Mouse (Mus musculus): ENCODE results near the gene Rnf8. TPM values are rescaled to one million over a fixed set of nuclear protein-coding genes. Genes with fewer than 3 reads are reported as not detected.

The Rnf8 gene
- total and polyA plus RNA-seq, 3 experiments = 29.3 to 37.3 (median 35.4) TPM

DNA sequence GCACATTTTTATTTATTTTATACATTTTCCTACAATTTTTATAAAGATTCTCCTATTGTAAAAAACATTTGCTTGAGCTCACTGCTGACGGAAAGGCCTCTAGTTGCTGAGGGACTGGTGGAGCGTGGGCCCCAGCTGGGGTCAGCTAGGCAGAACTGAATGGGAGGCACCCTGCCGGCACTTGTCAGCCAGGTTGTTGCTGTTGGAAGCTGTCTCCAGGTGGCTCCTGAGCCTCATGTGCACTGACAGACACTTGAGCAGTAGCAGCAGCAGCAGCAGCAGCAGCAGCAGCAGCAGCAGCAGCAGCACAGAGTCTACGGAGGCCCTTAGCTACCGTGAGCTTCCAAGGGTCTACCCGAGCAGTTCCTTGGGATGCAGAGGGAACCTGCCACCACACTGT lies 72.8 kb downstream of the Rnf8 start:
- H3K27me3 ChIP-seq (ENCODE audit: insufficient read depth, low read length) = no peaks in the 10 kb centered on the region
- peaks cover 5% of the 10 kb centered on the region for H3K9me3 ChIP-seq (replicated peaks)
- peaks cover 86% of the 10 kb centered on the region for H3K36me3 ChIP-seq (replicated peaks)
- DNase-seq (ENCODE audit: low spot score) (peak; percentile 50), ATAC-seq (ENCODE audit: extremely low read depth, insufficient number of reproducible peaks, low FRiP score, poor library complexity, severe bottlenecking) (no peak)
- peaks cover 85% of the 10 kb centered on the region for H3K4me1 ChIP-seq (ENCODE audit: insufficient read depth, low read depth, low read length)
- no peak for TF ChIP-seq TAL1 (conservative IDR thresholded peaks at IDR 0.05; ENCODE audit: low read depth, low read length)
- no peak for TF ChIP-seq GATA1 (IDR thresholded peaks at IDR 0.05; ENCODE audit: borderline replicate concordance, low read length)
- TF ChIP-seq CTCF (IDR thresholded peaks at IDR 0.05; ENCODE audit: low read depth, low read length) = no peak
- no peak for TF ChIP-seq GATA2 (IDR thresholded peaks at IDR 0.05; ENCODE audit: borderline replicate concordance, low read depth, low read length)
- no peak for TF ChIP-seq POLR2AphosphoS5 (IDR thresholded peaks at IDR 0.05; ENCODE audit: insufficient replicate concordance, low read depth, low read length)
- H3K4me3 ChIP-seq (ENCODE audit: low read depth, low read length) = peak overlapping the region; percentile 64; the same call in 1 of the 2 replicates

- Histone ChIP-seq H3K4me1 (ENCODE audit: insufficient read depth, low read depth, low read length) (peaks cover 78% of the 10 kb centered on the region), H3K27me3 (ENCODE audit: insufficient read depth, low read length) (no peaks in the 10 kb centered on the region), H3K9me3 (replicated peaks) (peaks cover 5% of the 10 kb centered on the region), H3K36me3 (replicated peaks) (peaks cover 83% of the 10 kb centered on the region), H3K4me3 (ENCODE audit: low read depth, low read length) (no peak overlapping the region; the same call in 1 of the 2 replicates)
- TF ChIP-seq POLR2AphosphoS5 (IDR thresholded peaks at IDR 0.05; ENCODE audit: insufficient replicate concordance, low read depth, low read length) (no peak), CTCF (IDR thresholded peaks at IDR 0.05; ENCODE audit: low read depth, low read length) (no peak), GATA1 (IDR thresholded peaks at IDR 0.05; ENCODE audit: borderline replicate concordance, low read length) (no peak), TAL1 (conservative IDR thresholded peaks at IDR 0.05; ENCODE audit: low read depth, low read length) (no peak), GATA2 (IDR thresholded peaks at IDR 0.05; ENCODE audit: borderline replicate concordance, low read depth, low read length) (no peak)
- ATAC-seq (ENCODE audit: extremely low read depth, insufficient number of reproducible peaks, low FRiP score, poor library complexity, severe bottlenecking) (no peak), DNase-seq (ENCODE audit: low spot score) (no peak)
These were observed 74.0 kb downstream of the Rnf8 start for GRCm38 (mm10) chr17:29688610-29689009.

- H3K4me1 ChIP-seq (ENCODE audit: insufficient read depth, low read depth, low read length) = peaks cover 68% of the 10 kb centered on the region
- TF ChIP-seq GATA1 (IDR thresholded peaks at IDR 0.05; ENCODE audit: borderline replicate concordance, low read length) (no peak), GATA2 (IDR thresholded peaks at IDR 0.05; ENCODE audit: borderline replicate concordance, low read depth, low read length) (no peak)
These were observed 75.7 kb downstream of the Rnf8 start for GRCm38 (mm10) chr17:29690257-29690656.

GRCm38 (mm10) chr17:29692827-29693226 lies 78.2 kb downstream of the Rnf8 start:
- H3K27me3 ChIP-seq (ENCODE audit: insufficient read depth, low read length) = no peaks in the 10 kb centered on the region
- ATAC-seq (ENCODE audit: extremely low read depth, insufficient number of reproducible peaks, low FRiP score, poor library complexity, severe bottlenecking) (no peak), DNase-seq (ENCODE audit: low spot score) (no peak)
- H3K4me1 ChIP-seq (ENCODE audit: insufficient read depth, low read depth, low read length) = peaks cover 45% of the 10 kb centered on the region
- peaks cover 5% of the 10 kb centered on the region for H3K9me3 ChIP-seq (replicated peaks)
- no peak for TF ChIP-seq GATA1 (IDR thresholded peaks at IDR 0.05; ENCODE audit: borderline replicate concordance, low read length)
- peaks cover 85% of the 10 kb centered on the region for H3K36me3 ChIP-seq (replicated peaks)
- no peak overlapping the region for H3K4me3 ChIP-seq (ENCODE audit: low read depth, low read length)

More at GRCm38 (mm10) chr17:29690257-29690656, 75.7 kb downstream of the Rnf8 start:
- no peak for ATAC-seq (ENCODE audit: extremely low read depth, insufficient number of reproducible peaks, low FRiP score, poor library complexity, severe bottlenecking)
- no peak for DNase-seq (ENCODE audit: low spot score)
- H3K36me3 ChIP-seq (replicated peaks) = peaks cover 83% of the 10 kb centered on the region
- no peak overlapping the region for H3K4me3 ChIP-seq (ENCODE audit: low read depth, low read length)
- no peaks in the 10 kb centered on the region for H3K27me3 ChIP-seq (ENCODE audit: insufficient read depth, low read length)
- peaks cover 5% of the 10 kb centered on the region for H3K9me3 ChIP-seq (replicated peaks)

DNA sequence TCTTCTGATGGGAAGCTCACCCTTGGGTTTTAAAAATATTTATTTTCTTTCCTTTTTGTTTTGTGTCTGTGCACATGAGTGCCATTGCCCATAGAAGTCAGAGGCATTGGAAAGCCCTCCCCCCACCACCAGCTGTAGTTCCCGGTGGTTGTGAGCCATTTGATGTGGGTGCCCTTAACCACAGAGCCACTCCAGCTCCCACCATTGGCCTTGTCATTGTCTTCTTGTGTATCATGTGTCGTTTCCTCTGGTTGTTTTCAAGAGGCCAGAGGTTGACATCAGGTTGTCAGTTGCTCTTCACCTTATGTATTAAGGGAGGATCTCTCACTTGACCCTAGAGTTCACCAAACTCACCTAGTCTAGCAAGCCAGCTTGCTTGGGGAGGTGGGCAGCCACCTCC lies 79.0 kb downstream of the Rnf8 start:
- TF ChIP-seq TAL1 (conservative IDR thresholded peaks at IDR 0.05; ENCODE audit: low read depth, low read length) = no peak
- no peak for TF ChIP-seq POLR2AphosphoS5 (IDR thresholded peaks at IDR 0.05; ENCODE audit: insufficient replicate concordance, low read depth, low read length)
- no peak for TF ChIP-seq GATA2 (IDR thresholded peaks at IDR 0.05; ENCODE audit: borderline replicate concordance, low read depth, low read length)
- no peak for TF ChIP-seq CTCF (IDR thresholded peaks at IDR 0.05; ENCODE audit: low read depth, low read length)
- TF ChIP-seq GATA1 (IDR thresholded peaks at IDR 0.05; ENCODE audit: borderline replicate concordance, low read length) = no peak
- Histone ChIP-seq H3K4me3 (ENCODE audit: low read depth, low read length) (no peak overlapping the region), H3K9me3 (replicated peaks) (peaks cover 3% of the 10 kb centered on the region), H3K27me3 (ENCODE audit: insufficient read depth, low read length) (no peaks in the 10 kb centered on the region), H3K36me3 (replicated peaks) (peaks cover 85% of the 10 kb centered on the region), H3K4me1 (ENCODE audit: insufficient read depth, low read depth, low read length) (peaks cover 42% of the 10 kb centered on the region)
- no peak for ATAC-seq (ENCODE audit: extremely low read depth, insufficient number of reproducible peaks, low FRiP score, poor library complexity, severe bottlenecking)
- DNase-seq (ENCODE audit: low spot score) = no peak

- Histone ChIP-seq H3K9me3 (replicated peaks) (no peaks in the 10 kb centered on the region), H3K4me3 (ENCODE audit: low read depth, low read length) (no peak overlapping the region), H3K4me1 (ENCODE audit: insufficient read depth, low read depth, low read length) (peaks cover 41% of the 10 kb centered on the region), H3K36me3 (replicated peaks) (peaks cover 89% of the 10 kb centered on the region), H3K27me3 (ENCODE audit: insufficient read depth, low read length) (no peaks in the 10 kb centered on the region)
- TF ChIP-seq GATA1 (IDR thresholded peaks at IDR 0.05; ENCODE audit: borderline replicate concordance, low read length) (no peak), POLR2AphosphoS5 (IDR thresholded peaks at IDR 0.05; ENCODE audit: insufficient replicate concordance, low read depth, low read length) (no peak), CTCF (IDR thresholded peaks at IDR 0.05; ENCODE audit: low read depth, low read length) (no peak), GATA2 (IDR thresholded peaks at IDR 0.05; ENCODE audit: borderline replicate concordance, low read depth, low read length) (no peak), TAL1 (conservative IDR thresholded peaks at IDR 0.05; ENCODE audit: low read depth, low read length) (no peak)
- ATAC-seq (ENCODE audit: extremely low read depth, insufficient number of reproducible peaks, low FRiP score, poor library complexity, severe bottlenecking) (no peak), DNase-seq (ENCODE audit: low spot score) (no peak)
These were observed 79.9 kb downstream of the Rnf8 start for GRCm38 (mm10) chr17:29694516-29694915.

Other genes starting within 250 kb of the Rnf8 start
- gene Pim1, start 124.0 kb upstream of the Rnf8 start, total RNA-seq (2014; fragmentation: Nextera tagmentation) = 151 and 167 TPM in 2 replicates
- gene Pim1, start 124.0 kb upstream of the Rnf8 start, total RNA-seq (2017) = 174 and 180 TPM in 2 replicates
- gene Pim1, start 124.0 kb upstream of the Rnf8 start, polyA plus RNA-seq (2012) = 123 and 154 TPM in 2 replicates
- gene Gm17657, start 65.2 kb upstream of the Rnf8 start, total RNA-seq (2014; fragmentation: Nextera tagmentation) = not detected in 2 replicates
- gene Gm17657, start 65.2 kb upstream of the Rnf8 start, total RNA-seq (2017) = 0.11 TPM in 1 of 2 replicates, not detected in the other
- not detected in 2 replicates for gene Gm17657, start 65.2 kb upstream of the Rnf8 start, polyA plus RNA-seq (2012)
- 26.7 and 30.2 TPM in 2 replicates for gene Tbc1d22b, start 65.0 kb upstream of the Rnf8 start, total RNA-seq (2014; fragmentation: Nextera tagmentation)
- 5.3 and 6.0 TPM in 2 replicates for gene Tbc1d22b, start 65.0 kb upstream of the Rnf8 start, total RNA-seq (2017)
- gene Tbc1d22b, start 65.0 kb upstream of the Rnf8 start, polyA plus RNA-seq (2012) = 24.9 and 26.2 TPM in 2 replicates
- 2.9 TPM in 1 of 2 replicates, not detected in the other for gene Tmem217, start 62.4 kb upstream of the Rnf8 start, total RNA-seq (2014; fragmentation: Nextera tagmentation)
- gene Tmem217, start 62.4 kb upstream of the Rnf8 start, total RNA-seq (2017) = 0.33 and 0.41 TPM in 2 replicates
- gene Tmem217, start 62.4 kb upstream of the Rnf8 start, polyA plus RNA-seq (2012) = 0.11 TPM in 1 of 2 replicates, not detected in the other
- gene Gm28043, start 86 bp downstream of the Rnf8 start, total RNA-seq (2014; fragmentation: Nextera tagmentation) = 4.2 and 4.8 TPM in 2 replicates
- 9.2 and 11.6 TPM in 2 replicates for gene Gm28043, start 86 bp downstream of the Rnf8 start, total RNA-seq (2017)
- 0.21 and 0.29 TPM in 2 replicates for gene Gm28043, start 86 bp downstream of the Rnf8 start, polyA plus RNA-seq (2012)
- gene Cmtr1, start 45.8 kb downstream of the Rnf8 start, total RNA-seq (2014; fragmentation: Nextera tagmentation) = 82.7 and 101 TPM in 2 replicates
- 155 and 182 TPM in 2 replicates for gene Cmtr1, start 45.8 kb downstream of the Rnf8 start, total RNA-seq (2017)
- 86.7 and 103 TPM in 2 replicates for gene Cmtr1, start 45.8 kb downstream of the Rnf8 start, polyA plus RNA-seq (2012)
- 13.2 and 19.4 TPM in 2 replicates for gene Ccdc167, start 102.3 kb downstream of the Rnf8 start, total RNA-seq (2014; fragmentation: Nextera tagmentation)
- 13.5 and 16.3 TPM in 2 replicates for gene Ccdc167, start 102.3 kb downstream of the Rnf8 start, total RNA-seq (2017)
- 6.3 and 8.7 TPM in 2 replicates for gene Ccdc167, start 102.3 kb downstream of the Rnf8 start, polyA plus RNA-seq (2012)